Mouse (Mus musculus) left cerebral cortex, postnatal 14 days (tissue): Measurements from ENCODE around the gene Sgce. TPM values are rescaled to one million over a fixed set of nuclear protein-coding genes. Genes with fewer than 3 reads are reported as not detected.
"Not testable (repeated sequence)": the region's sequence is repeated elsewhere in the genome, so short reads cannot be mapped to it uniquely, and the experiment has no call there.

Source experiments
- DNase-seq, 2 experiments: peaks; one replicate each; pipeline ENCODE4 v3.0.0; 2021 to 2022; ENCODE audit warnings: low spot score in 2 of 2, mixed read lengths in 1 of 2
- intact Hi-C: fragments of 180-260 bp; cut with DNase I; formaldehyde crosslinking; loops from one replicate; pipeline ENCODE4 v1.15.1; 2025
- total RNA-seq, 2 experiments: library from RNA; stranded (reverse); gene quantifications; 2 replicates each; pipeline ENCODE4 v1.2.3; 2021

The Sgce gene
- total RNA-seq, 2 experiments from 2014 or later: 31.3 to 31.6 TPM

GRCm38 (mm10) chr6:4664313-4664712, 82.7 kb downstream of the Sgce start:
- intact Hi-C loops: no loop called here
- DNase-seq: no peak

- intact Hi-C loops: no loop called here
- no peak for DNase-seq
Measured at GRCm38 (mm10) chr6:4663516-4663915, 83.5 kb downstream of the Sgce start.

GRCm38 (mm10) chr6:4658861-4659260, 88.1 kb downstream of the Sgce start:
- intact Hi-C loops: no loop called here
- no peak for DNase-seq

- DNase-seq: no peak
- intact Hi-C loops: no loop called here
Measured at GRCm38 (mm10) chr6:4655924-4656323, 91.1 kb downstream of the Sgce start.

- no peak for DNase-seq
- intact Hi-C loops: no loop called here
Measured at GRCm38 (mm10) chr6:4655466-4655865, 91.5 kb downstream of the Sgce start.

- DNase-seq, intact Hi-C loops: not testable (repeated sequence)
Measured at GRCm38 (mm10) chr6:4653741-4654140, 93.3 kb downstream of the Sgce start.

GRCm38 (mm10) chr6:4652596-4653134, 94.3 kb downstream of the Sgce start:
- intact Hi-C loops: no loop called here

GRCm38 (mm10) chr6:4647351-4647750, 99.7 kb downstream of the Sgce start:
- no peak for DNase-seq
- intact Hi-C loops: no loop called here

More at GRCm38 (mm10) chr6:4652596-4653134, 94.3 kb downstream of the Sgce start:
- DNase-seq: no peak

GRCm38 (mm10) chr6:4642068-4642467, 104.9 kb downstream of the Sgce start:
- intact Hi-C loops: no loop called here
- no peak for DNase-seq

- DNase-seq: no peak
- intact Hi-C loops: no loop called here
Measured at GRCm38 (mm10) chr6:4634804-4635203, 112.2 kb downstream of the Sgce start.

- intact Hi-C loops: no loop called here
- no peak for DNase-seq
Measured at GRCm38 (mm10) chr6:4633189-4633588, 113.8 kb downstream of the Sgce start.

GRCm38 (mm10) chr6:4631464-4631863, 115.5 kb downstream of the Sgce start:
- DNase-seq: no peak
- intact Hi-C loops: no loop called here

Other genes with a start within 250 kb of the Sgce start
- gene Col1a2, start 242.4 kb downstream of the Sgce start, total RNA-seq: 10 to 100 TPM; 42.8 to 51.2 TPM
- 10 to 100 TPM; 49.3 to 51.7 TPM for gene Casd1, start 146.4 kb downstream of the Sgce start, total RNA-seq
- 10 to 100 TPM; 10.4 to 11.9 TPM for gene Peg10, start 99 bp upstream of the Sgce start, total RNA-seq
- gene Ppp1r9a, start 155.7 kb upstream of the Sgce start, total RNA-seq: 100 to 1,000 TPM; 154 to 161 TPM